Comparison of ENCODE assay signal across 21 mouse cellular contexts in the genomic region with DNA sequence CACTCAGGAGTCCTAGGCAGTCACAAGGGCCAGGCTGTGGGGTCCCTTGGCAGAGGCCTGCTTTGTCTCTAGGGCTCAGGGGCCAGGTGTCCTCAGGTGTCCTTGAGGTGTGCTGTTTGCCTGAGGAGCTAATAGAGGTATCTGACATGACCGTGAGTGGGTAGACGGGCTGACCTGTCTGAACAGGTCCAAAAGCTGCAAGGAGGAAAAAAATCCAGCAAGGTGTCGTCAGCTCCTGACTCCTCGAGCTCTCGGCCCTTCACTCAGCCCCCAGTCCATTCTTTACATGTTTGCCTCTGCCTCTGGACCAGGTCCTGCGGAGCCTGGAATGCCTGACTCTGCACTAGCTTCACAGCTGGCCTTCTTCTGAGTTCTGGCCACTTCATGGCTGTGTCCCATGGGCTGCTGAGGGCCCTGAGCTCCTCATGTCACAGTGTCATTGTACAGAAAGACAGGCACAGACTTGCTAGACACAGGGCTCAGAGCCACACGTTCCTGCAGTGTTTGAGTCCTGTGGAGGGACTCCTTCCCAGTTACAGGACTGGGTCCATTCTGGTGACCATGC. TPM values are rescaled to one million over a fixed set of nuclear protein-coding genes. Genes with fewer than 3 reads are reported as not detected.
DNase-seq lines count a peak whose midpoint lies in the region; ATAC-seq lines count a peak whose summit lies in the region.
"Had no signal": no experiment of that assay in that cellular context is flagged by ENCODE, and none has a peak within 500 bp of the region (broad histone marks: within the 10 kb centered on the region; RNA-seq: fewer than 3 reads in every experiment).

No protein-coding gene starts in this region.

- WGBS in heart, embryonic 13.5 days: 53% methylated on average over 7 of the region's 7 CpGs
- 74% methylated on average over 7 of the region's 7 CpGs for WGBS in midbrain, embryonic 10.5 days
- 71% methylated on average over 7 of the region's 7 CpGs for WGBS in midbrain, embryonic 11.5 days
- WGBS in limb, embryonic 10.5 days: 69% methylated on average over 7 of the region's 7 CpGs
- WGBS in stomach, embryonic 15.5 days: 54% methylated on average over 7 of the region's 7 CpGs

- 0 out of 2 replicates have a peak overlapping the region, but pooled peaks have one; percentile 37 for H3K9ac ChIP-seq in heart, embryonic 13.5 days
- H3K9ac ChIP-seq in midbrain, embryonic 11.5 days (ENCODE audit: low read length): no peak overlapping the region
- H3K9ac ChIP-seq in stomach, embryonic 15.5 days: no peak overlapping the region
- H3K9ac ChIP-seq: kidney, embryonic 15.5 days; liver, embryonic 15.5 days; lung, embryonic 15.5 days had no signal

- no peaks in the 10 kb centered on the region for H3K27me3 ChIP-seq in heart, embryonic 13.5 days (replicated peaks)
- peaks cover 12% of the 10 kb centered on the region; the same call in 1 of the 2 replicates for H3K27me3 ChIP-seq in midbrain, embryonic 10.5 days (ENCODE audit: low read depth, poor library complexity, severe bottlenecking)
- H3K27me3 ChIP-seq in midbrain, embryonic 11.5 days (ENCODE audit: control insufficient read depth, insufficient read depth, low read length): 0 out of 2 replicates have a peak, but pooled peaks cover 2% of the 10 kb centered on the region
- no peaks in the 10 kb centered on the region for H3K27me3 ChIP-seq in limb, embryonic 10.5 days (ENCODE audit: low read depth, poor library complexity, severe bottlenecking)
- H3K27me3 ChIP-seq in stomach, embryonic 15.5 days (replicated peaks): no peaks in the 10 kb centered on the region
- H3K27me3 ChIP-seq: kidney, embryonic 15.5 days; liver, embryonic 15.5 days; lung, embryonic 15.5 days had no signal

- no peak overlapping the region for H3K4me2 ChIP-seq in heart, embryonic 13.5 days
- H3K4me2 ChIP-seq in midbrain, embryonic 11.5 days: no peak overlapping the region
- no peak overlapping the region for H3K4me2 ChIP-seq in stomach, embryonic 15.5 days
- H3K4me2 ChIP-seq: kidney, embryonic 15.5 days; liver, embryonic 15.5 days; lung, embryonic 15.5 days had no signal

- H3K4me3 ChIP-seq in heart, embryonic 13.5 days: no peak overlapping the region
- H3K4me3 ChIP-seq in midbrain, embryonic 10.5 days: no peak overlapping the region
- H3K4me3 ChIP-seq in midbrain, embryonic 11.5 days (ENCODE audit: low read depth, low read length): no peak overlapping the region
- H3K4me3 ChIP-seq in limb, embryonic 10.5 days: no peak overlapping the region
- H3K4me3 ChIP-seq in stomach, embryonic 15.5 days (replicated peaks): no peak overlapping the region
- H3K4me3 ChIP-seq: heart, adult 2 months; kidney, embryonic 15.5 days; liver, embryonic 15.5 days; lung, embryonic 15.5 days had no signal

- H3K4me1 ChIP-seq in heart, embryonic 13.5 days: peaks cover 45% of the 10 kb centered on the region
- peaks cover 20% of the 10 kb centered on the region for H3K4me1 ChIP-seq in midbrain, embryonic 10.5 days
- no peaks in the 10 kb centered on the region for H3K4me1 ChIP-seq in midbrain, embryonic 11.5 days (ENCODE audit: control insufficient read depth, insufficient read depth, low read length)
- peaks cover 81% of the 10 kb centered on the region for H3K4me1 ChIP-seq in limb, embryonic 10.5 days
- peaks cover 44% of the 10 kb centered on the region for H3K4me1 ChIP-seq in stomach, embryonic 15.5 days

- ATAC-seq in heart, embryonic 13.5 days (ENCODE audit: extremely low read depth, insufficient number of reproducible peaks, low FRiP score, low TSS enrichment): no peak; the same call in 1 of the 2 replicates
- no peak for ATAC-seq in midbrain, embryonic 11.5 days (ENCODE audit: low FRiP score)
- no peak for ATAC-seq in stomach, embryonic 15.5 days (ENCODE audit: insufficient read depth, low FRiP score, low read depth)
- ATAC-seq in CD4-positive, CD25-positive, alpha-beta regulatory T cell, adult 4 months: no peak
- ATAC-seq: forebrain, embryonic 16.5 days; intestine, postnatal 0 days had no signal

- H3K27ac ChIP-seq in heart, embryonic 13.5 days (replicated peaks): no peak overlapping the region
- H3K27ac ChIP-seq in midbrain, embryonic 10.5 days (replicated peaks): peak overlapping the region; percentile 24; the same call in 1 of the 2 replicates
- no peak overlapping the region for H3K27ac ChIP-seq in midbrain, embryonic 11.5 days (ENCODE audit: low read depth, low read length)
- peak overlapping the region; percentile 73 for H3K27ac ChIP-seq in limb, embryonic 10.5 days
- peak overlapping the region; percentile 62; the same call in 1 of the 2 replicates for H3K27ac ChIP-seq in stomach, embryonic 15.5 days
- H3K27ac ChIP-seq: heart, adult 2 months; kidney, embryonic 15.5 days; liver, embryonic 15.5 days; lung, embryonic 15.5 days; macrophage had no signal

- no peak for DNase-seq in heart, adult 11 months
- DNase-seq in midbrain, embryonic 10.5 days (ENCODE audit: low spot score): no peak
- no peak for DNase-seq in midbrain, embryonic 11.5 days (ENCODE audit: low spot score, missing footprints)
- DNase-seq in limb, embryonic 10.5 days (ENCODE audit: low spot score): no peak
- DNase-seq in spleen, postnatal 10 days (ENCODE audit: low spot score in 2 of 2): no peak
- DNase-seq: adrenal gland, postnatal 36 days; cerebellum, adult 9-11 months; gastrocnemius, postnatal 14 days; heart, adult 2 months; liver; thymus, postnatal 14 days had no signal

- no peaks in the 10 kb centered on the region for H3K36me3 ChIP-seq in heart, embryonic 13.5 days
- no peaks in the 10 kb centered on the region for H3K36me3 ChIP-seq in midbrain, embryonic 10.5 days
- H3K36me3 ChIP-seq in midbrain, embryonic 11.5 days (ENCODE audit: control insufficient read depth, insufficient read depth, low read length): no peaks in the 10 kb centered on the region
- H3K36me3 ChIP-seq in limb, embryonic 10.5 days: no peaks in the 10 kb centered on the region
- no peaks in the 10 kb centered on the region for H3K36me3 ChIP-seq in stomach, embryonic 15.5 days
- H3K36me3 ChIP-seq: kidney, embryonic 15.5 days; liver, embryonic 15.5 days; lung, embryonic 15.5 days had no signal

- no peaks in the 10 kb centered on the region for H3K9me3 ChIP-seq in heart, embryonic 13.5 days
- no peaks in the 10 kb centered on the region for H3K9me3 ChIP-seq in midbrain, embryonic 10.5 days (replicated peaks)
- no peaks in the 10 kb centered on the region for H3K9me3 ChIP-seq in midbrain, embryonic 11.5 days (ENCODE audit: control insufficient read depth, low read length)
- H3K9me3 ChIP-seq in limb, embryonic 10.5 days (replicated peaks): no peaks in the 10 kb centered on the region
- H3K9me3 ChIP-seq in stomach, embryonic 15.5 days: no peaks in the 10 kb centered on the region
- H3K9me3 ChIP-seq: kidney, embryonic 15.5 days; liver, embryonic 15.5 days; lung, embryonic 15.5 days had no signal

RNA-seq across cellular contexts. Expression of gene Haao, which starts 51.9 kb away (rescaled TPM):
- 0.19 and 1.3 TPM in 2 replicates for polyA plus RNA-seq in heart, embryonic 13.5 days (2015; fragmentation: Nextera tagmentation; extraction: Ambion mirVana)
- polyA plus RNA-seq in midbrain, embryonic 10.5 days (2016; fragmentation: Nextera tagmentation; extraction: Ambion mirVana): 0.11 and 0.27 TPM in 2 replicates
- 0.22 TPM in 1 of 2 replicates, not detected in the other for polyA plus RNA-seq in midbrain, embryonic 11.5 days (2014; fragmentation: Nextera tagmentation; extraction: Ambion mirVana)
- 0.70 and 0.99 TPM in 2 replicates for polyA plus RNA-seq in limb, embryonic 10.5 days (2016; fragmentation: Nextera tagmentation; extraction: Ambion mirVana)
- polyA plus RNA-seq in stomach, embryonic 15.5 days (2015; fragmentation: Nextera tagmentation; extraction: Ambion mirVana): 2.1 and 5.9 TPM in 2 replicates
- polyA plus RNA-seq in CD4-positive, CD25-positive, alpha-beta regulatory T cell, adult 4 months (2017; shearing (Covaris generic)): 1 to 10 TPM; 1.1 to 5.0 TPM
- polyA plus RNA-seq: hindbrain, embryonic 11.5 days had no signal

Comparison
In these comparisons a context has a peak if more than half of its experiments do, and no peak if none do; other contexts are left out.
1. H3K27ac ChIP-seq: peak in midbrain, embryonic 10.5 days (single experiment), limb, embryonic 10.5 days (single experiment) and stomach, embryonic 15.5 days (single experiment); none in heart, embryonic 13.5 days (single experiment) and midbrain, embryonic 11.5 days (single experiment).